Mouse (Mus musculus) kidney, adult 2 months (tissue): Measurements from ENCODE around the gene Dach1. TPM values are rescaled to one million over a fixed set of nuclear protein-coding genes. Genes with fewer than 3 reads are reported as not detected.

Experiments used
- DNase-seq: peaks from one replicate; pipeline ENCODE4 v3.0.0; 2021
- H3K27ac ChIP-seq: fragments of 200-500 bp; 2 replicates; pipeline ENCODE4 v1.5.1; 2012; ENCODE audit warnings: low read depth, low read length, control low read depth, inconsistent platforms; ENCODE audit not compliant: insufficient read depth
- H3K27me3 ChIP-seq: fragments of 200-500 bp; replicated peaks from 2 replicates; pipeline ENCODE4 v1.6.1; 2012; ENCODE audit warnings: mild to moderate bottlenecking, moderate library complexity, low read length, inconsistent platforms; ENCODE audit not compliant: control insufficient read depth, insufficient read depth
- H3K36me3 ChIP-seq: fragments of 200-500 bp; 2 replicates; pipeline ENCODE4 v1.6.1; 2012; ENCODE audit warnings: mild to moderate bottlenecking, moderate library complexity, low read length, inconsistent platforms; ENCODE audit not compliant: control insufficient read depth, insufficient read depth
- H3K4me1 ChIP-seq: fragments of 200-500 bp; 2 replicates; pipeline ENCODE4 v1.6.1; 2011; ENCODE audit warnings: low read length; ENCODE audit not compliant: control insufficient read depth, insufficient read depth
- H3K4me3 ChIP-seq: fragments of 200-500 bp; 2 replicates; pipeline ENCODE4 v1.5.1; 2011; ENCODE audit warnings: mild to moderate bottlenecking, low read depth, low read length, control low read depth; ENCODE audit not compliant: insufficient read depth
- CTCF ChIP-seq: fragments of 200-500 bp; conservative IDR thresholded peaks from 2 replicates; pipeline ENCODE4 v1.5.1; 2011; ENCODE audit warnings: low read depth, mild to moderate bottlenecking, control low read depth, low read length, moderate library complexity, mixed read lengths; ENCODE audit not compliant: insufficient read depth, insufficient read length
- POLR2A ChIP-seq: fragments of 200-500 bp; IDR thresholded peaks from one replicate; pipeline ENCODE4 v1.6.1; 2011; ENCODE audit warnings: low read depth, low read length, control low read depth
- WGBS: fragments of 180-500 bp; shearing (Covaris S2); methylation state at CpG from one replicate; pipeline ENCODE4 v1.1.7; 2018; 5-methylcytosine and 5-hydroxymethylcytosine counted together
- polyA plus RNA-seq: library from polyadenylated mRNA; depleted of rRNA; stranded (reverse); fragments of >200 nt; gene quantifications from 2 replicates; pipeline ENCODE4 v1.2.3, GENCODE M21; 2012

The Dach1 gene
- polyA plus RNA-seq, 1 experiment = 4.1 TPM

GRCm38 (mm10) chr14:97983251-97983650 lies 186.3 kb downstream of the Dach1 start:
- TF ChIP-seq POLR2A (no peak), CTCF (no peak)
- no peak for DNase-seq
- Histone ChIP-seq H3K4me1 (peaks cover 2% of the 10 kb centered on the region; the same call in 1 of the 2 replicates), H3K27me3 (no peaks in the 10 kb centered on the region), H3K4me3 (no peak overlapping the region), H3K27ac (no peak overlapping the region), H3K36me3 (no peaks in the 10 kb centered on the region)
- WGBS = 68% methylated on average over 3 of the region's 3 CpGs

- no peak for TF ChIP-seq POLR2A
- no peak for TF ChIP-seq CTCF
- DNase-seq = no peak
- Histone ChIP-seq H3K27me3 (no peaks in the 10 kb centered on the region), H3K27ac (no peak overlapping the region), H3K36me3 (no peaks in the 10 kb centered on the region), H3K4me1 (peaks cover 2% of the 10 kb centered on the region; the same call in 1 of the 2 replicates), H3K4me3 (no peak overlapping the region)
- 57% methylated on average over 6 of the region's 6 CpGs for WGBS
These were observed 186.9 kb downstream of the Dach1 start for GRCm38 (mm10) chr14:97982676-97983075.

GRCm38 (mm10) chr14:97980879-97981278 lies 188.7 kb downstream of the Dach1 start:
- WGBS = 46% methylated on average over 4 of the region's 4 CpGs
- H3K4me1 ChIP-seq = peaks cover 2% of the 10 kb centered on the region; the same call in 1 of the 2 replicates
- H3K27ac ChIP-seq = no peak overlapping the region
- no peaks in the 10 kb centered on the region for H3K27me3 ChIP-seq
- peak; percentile 12 for DNase-seq
- no peak overlapping the region for H3K4me3 ChIP-seq
- TF ChIP-seq POLR2A = no peak
- TF ChIP-seq CTCF = no peak
- no peaks in the 10 kb centered on the region for H3K36me3 ChIP-seq

GRCm38 (mm10) chr14:97976091-97976490 lies 193.5 kb downstream of the Dach1 start:
- Histone ChIP-seq H3K36me3 (no peaks in the 10 kb centered on the region), H3K27ac (no peak overlapping the region), H3K27me3 (no peaks in the 10 kb centered on the region), H3K4me1 (peaks cover 2% of the 10 kb centered on the region; the same call in 1 of the 2 replicates), H3K4me3 (no peak overlapping the region)
- DNase-seq = no peak
- WGBS = 65% methylated on average over 1 of the region's 1 CpGs
- TF ChIP-seq POLR2A = no peak
- TF ChIP-seq CTCF = no peak

- H3K27ac ChIP-seq = no peak overlapping the region
- no peaks in the 10 kb centered on the region for H3K36me3 ChIP-seq
- H3K4me3 ChIP-seq = no peak overlapping the region
- DNase-seq = no peak
- no peaks in the 10 kb centered on the region for H3K27me3 ChIP-seq
- peaks cover 2% of the 10 kb centered on the region; the same call in 1 of the 2 replicates for H3K4me1 ChIP-seq
- TF ChIP-seq POLR2A (no peak), CTCF (no peak)
- WGBS = 93% methylated on average over 7 of the region's 7 CpGs
These were observed 194.1 kb downstream of the Dach1 start for GRCm38 (mm10) chr14:97975447-97975846.

- no peak overlapping the region for H3K27ac ChIP-seq
These were observed 205.0 kb downstream of the Dach1 start for GRCm38 (mm10) chr14:97964543-97965069.

GRCm38 (mm10) chr14:97963624-97964023 lies 205.9 kb downstream of the Dach1 start:
- Histone ChIP-seq H3K4me3 (no peak overlapping the region), H3K27ac (no peak overlapping the region), H3K36me3 (no peaks in the 10 kb centered on the region), H3K27me3 (no peaks in the 10 kb centered on the region), H3K4me1 (no peaks in the 10 kb centered on the region)
- 95% methylated on average over 6 of the region's 6 CpGs for WGBS
- DNase-seq = no peak
- TF ChIP-seq CTCF (no peak), POLR2A (no peak)

More at GRCm38 (mm10) chr14:97964543-97965069, 205.0 kb downstream of the Dach1 start:
- H3K4me3 ChIP-seq = no peak overlapping the region
- H3K4me1 ChIP-seq = no peaks in the 10 kb centered on the region
- H3K36me3 ChIP-seq = no peaks in the 10 kb centered on the region
- DNase-seq = no peak
- H3K27me3 ChIP-seq = no peaks in the 10 kb centered on the region
- TF ChIP-seq CTCF (no peak), POLR2A (no peak)
- 77% methylated on average over 2 of the region's 2 CpGs for WGBS
